Mouse (Mus musculus): ENCODE results near the gene Filip1l. TPM values are rescaled to one million over a fixed set of nuclear protein-coding genes. Genes with fewer than 3 reads are reported as not detected.
"Not testable (repeated sequence)": the region's sequence is repeated elsewhere in the genome, so short reads cannot be mapped to it uniquely, and the experiment has no call there.

Filip1l gene
- polyA plus RNA-seq, 1 experiment, result not detected

DNA sequence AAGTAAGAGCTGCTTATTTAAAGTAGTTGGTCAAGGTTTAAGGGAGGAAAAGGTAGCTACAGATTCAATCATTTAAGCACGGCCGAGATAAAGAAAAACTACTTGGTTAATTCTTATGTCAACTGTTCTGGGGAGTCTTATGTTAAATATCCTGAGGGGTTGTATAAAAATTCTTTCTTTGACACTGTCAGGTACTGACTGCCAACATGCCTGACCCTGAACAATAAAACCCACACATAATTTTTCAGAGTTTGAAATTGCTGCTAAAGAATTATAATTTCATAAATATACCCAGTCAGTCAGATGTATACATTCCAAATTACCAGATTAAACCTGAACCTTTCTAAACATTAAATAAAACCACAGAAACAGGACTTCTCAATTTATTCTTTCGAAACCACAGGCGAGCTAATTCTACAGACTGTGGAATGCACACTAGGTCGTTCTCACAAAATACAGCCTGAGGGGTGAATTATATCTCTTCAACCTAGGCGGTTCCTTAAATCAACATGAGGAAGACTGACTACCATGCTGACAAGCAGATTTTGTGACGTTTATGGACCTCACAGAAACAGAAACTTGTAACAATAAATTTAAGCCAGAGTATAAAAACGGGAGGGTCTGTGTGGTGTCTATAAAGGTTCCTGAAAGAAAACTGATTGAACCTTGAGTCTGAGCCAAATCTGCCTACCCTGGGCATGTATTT, 30.5 kb downstream of the Filip1l start:
- Histone ChIP-seq H3K4me1 (ENCODE audit: control insufficient read depth, insufficient read depth, low read length) (no peaks in the 10 kb centered on the region), H3K27ac (ENCODE audit: insufficient read depth, low read depth, low read length) (no peak overlapping the region), H3K4me3 (ENCODE audit: insufficient read depth, low read depth, low read length) (no peak overlapping the region)
- WGBS, result 74% methylated on average over 8 of the region's 8 CpGs
- TF ChIP-seq CTCF (IDR thresholded peaks at IDR 0.05; ENCODE audit: insufficient read depth, low read depth, low read length) (no peak), POLR2A (IDR thresholded peaks at IDR 0.05; ENCODE audit: insufficient read depth, low read depth, low read length) (no peak)

DNA sequence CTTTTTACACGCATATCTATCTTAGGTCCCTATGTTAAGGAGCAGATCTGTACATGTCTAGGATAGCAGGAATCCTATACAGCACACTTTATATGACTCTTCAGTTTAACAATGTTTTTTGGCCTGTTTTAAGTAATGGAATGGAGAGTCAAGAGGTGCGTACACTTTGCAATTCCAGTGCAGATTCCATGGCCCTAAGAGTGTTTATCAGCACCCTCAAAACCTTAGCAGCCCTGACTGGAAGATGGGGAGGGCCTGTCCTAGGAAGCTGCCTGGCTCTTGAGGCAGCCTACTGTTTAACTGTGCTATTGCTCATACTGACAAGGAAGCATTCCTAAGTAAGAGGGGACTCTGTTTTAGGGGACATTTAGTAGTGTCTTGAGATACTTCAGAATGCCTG, 31.4 kb downstream of the Filip1l start:
- H3K27ac ChIP-seq (ENCODE audit: insufficient read depth, low read depth, low read length), result no peak overlapping the region
- WGBS, result 96% methylated on average over 2 of the region's 2 CpGs
- H3K4me3 ChIP-seq (ENCODE audit: insufficient read depth, low read depth, low read length), result no peak overlapping the region
- no peaks in the 10 kb centered on the region for H3K4me1 ChIP-seq (ENCODE audit: control insufficient read depth, insufficient read depth, low read length)
- TF ChIP-seq CTCF (IDR thresholded peaks at IDR 0.05; ENCODE audit: insufficient read depth, low read depth, low read length), result no peak
- TF ChIP-seq POLR2A (IDR thresholded peaks at IDR 0.05; ENCODE audit: insufficient read depth, low read depth, low read length), result no peak

DNA sequence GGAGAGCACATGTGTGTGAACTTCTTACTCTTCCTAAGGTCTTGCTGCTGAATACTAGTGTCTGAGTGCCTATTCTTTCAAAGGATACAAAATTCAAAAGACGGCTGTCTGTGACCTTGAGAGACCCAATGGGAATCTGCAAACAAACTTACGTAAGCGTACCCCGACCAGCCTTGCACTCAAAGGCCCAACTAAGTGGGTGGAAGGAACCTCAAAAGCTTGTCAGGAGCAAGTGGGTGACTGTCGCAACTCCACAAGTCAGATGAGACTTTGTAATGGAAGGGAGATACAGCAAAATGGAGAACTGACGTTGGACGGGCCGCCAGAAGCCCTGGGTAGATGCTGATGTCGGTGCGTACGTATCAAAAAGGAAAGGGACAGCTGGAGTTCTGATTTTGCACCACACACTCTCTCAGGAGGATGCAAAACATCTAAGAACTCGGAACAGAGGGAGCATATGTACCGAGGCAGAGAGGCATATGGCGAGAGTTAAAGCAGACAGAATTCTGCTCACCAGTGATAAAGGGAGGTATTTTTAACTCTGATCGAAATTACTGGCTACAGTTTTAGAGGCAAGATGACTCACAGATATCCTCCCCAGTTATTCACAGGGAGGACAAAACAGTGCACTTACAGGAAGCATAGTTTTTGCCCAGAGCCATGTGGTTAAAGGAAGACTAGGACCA, 36.8 kb downstream of the Filip1l start:
- no peak for TF ChIP-seq CTCF (IDR thresholded peaks at IDR 0.05; ENCODE audit: insufficient read depth, low read depth, low read length)
- TF ChIP-seq POLR2A (IDR thresholded peaks at IDR 0.05; ENCODE audit: insufficient read depth, low read depth, low read length), result no peak
- H3K27ac ChIP-seq (ENCODE audit: insufficient read depth, low read depth, low read length), result peak overlapping the region; percentile 95
- H3K4me3 ChIP-seq (ENCODE audit: insufficient read depth, low read depth, low read length), result no peak overlapping the region
- WGBS, result 48% methylated on average over 15 of the region's 15 CpGs
- peaks cover 10% of the 10 kb centered on the region for H3K4me1 ChIP-seq (ENCODE audit: control insufficient read depth, insufficient read depth, low read length)

DNA sequence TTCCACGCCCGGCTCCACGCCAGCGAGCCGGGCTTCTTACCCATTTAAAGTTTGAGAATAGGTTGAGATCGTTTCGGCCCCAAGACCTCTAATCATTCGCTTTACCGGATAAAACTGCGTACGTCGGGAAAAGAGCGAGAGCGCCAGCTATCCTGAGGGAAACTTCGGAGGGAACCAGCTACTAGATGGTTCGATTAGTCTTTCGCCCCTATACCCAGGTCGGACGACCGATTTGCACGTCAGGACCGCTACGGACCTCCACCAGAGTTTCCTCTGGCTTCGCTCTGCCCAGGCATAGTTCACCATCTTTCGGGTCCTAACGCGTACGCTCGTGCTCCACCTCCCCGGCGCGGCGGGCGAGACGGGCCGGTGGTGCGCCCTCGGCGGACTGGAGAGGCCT, 38.3 kb downstream of the Filip1l start:
- not testable (repeated sequence) for H3K4me3 ChIP-seq (ENCODE audit: insufficient read depth, low read depth, low read length); H3K27ac ChIP-seq (ENCODE audit: insufficient read depth, low read depth, low read length)
- peaks cover 10% of the 10 kb centered on the region for H3K4me1 ChIP-seq (ENCODE audit: control insufficient read depth, insufficient read depth, low read length)
- 32% methylated on average over 27 of the region's 39 CpGs for WGBS

DNA sequence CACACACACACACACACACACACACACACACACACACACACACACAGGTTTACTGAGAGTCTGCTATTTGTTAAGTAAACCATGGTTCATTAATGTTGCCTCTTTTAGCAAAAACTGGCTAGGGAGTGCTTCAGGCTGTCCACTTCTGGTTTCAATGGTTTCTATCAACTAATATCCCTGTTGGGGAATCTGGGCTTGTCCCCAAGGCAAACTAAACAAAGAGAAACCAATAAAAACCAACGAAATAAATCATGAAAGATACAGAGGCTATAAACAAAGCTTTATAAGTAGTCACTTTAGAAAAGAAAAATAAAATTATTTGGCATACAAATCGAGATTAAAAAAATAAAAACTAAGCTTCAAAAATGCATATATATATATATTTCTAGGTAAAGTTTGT, 39.6 kb downstream of the Filip1l start:
- TF ChIP-seq POLR2A (IDR thresholded peaks at IDR 0.05; ENCODE audit: insufficient read depth, low read depth, low read length) (no peak), CTCF (IDR thresholded peaks at IDR 0.05; ENCODE audit: insufficient read depth, low read depth, low read length) (no peak)
- 77% methylated on average over 2 of the region's 2 CpGs for WGBS
- Histone ChIP-seq H3K4me3 (ENCODE audit: insufficient read depth, low read depth, low read length) (no peak overlapping the region), H3K4me1 (ENCODE audit: control insufficient read depth, insufficient read depth, low read length) (peaks cover 10% of the 10 kb centered on the region), H3K27ac (ENCODE audit: insufficient read depth, low read depth, low read length) (no peak overlapping the region)

DNA sequence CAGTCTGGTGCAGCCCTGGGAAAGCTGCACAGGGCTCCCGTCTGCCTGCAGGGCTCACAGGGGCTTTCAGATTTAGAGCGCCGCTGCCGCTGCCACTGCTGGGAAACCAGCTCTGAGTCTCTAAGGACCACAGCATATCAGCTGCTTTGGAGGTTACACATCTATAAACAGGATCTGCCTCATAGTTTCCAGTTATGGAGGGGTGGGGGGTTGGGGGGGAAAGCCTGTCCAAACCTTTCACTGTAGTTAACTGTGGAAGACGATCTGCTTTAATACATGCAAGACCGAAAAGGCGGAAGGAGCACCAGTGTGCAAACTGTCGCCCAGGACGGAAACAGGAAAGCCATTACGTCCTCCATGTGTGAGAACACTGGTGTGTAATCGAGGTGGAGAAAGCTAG, 40.3 kb downstream of the Filip1l start:
- WGBS, result 41% methylated on average over 11 of the region's 11 CpGs
- no peak overlapping the region for H3K4me3 ChIP-seq (ENCODE audit: insufficient read depth, low read depth, low read length)
- TF ChIP-seq CTCF (IDR thresholded peaks at IDR 0.05; ENCODE audit: insufficient read depth, low read depth, low read length) (no peak), POLR2A (IDR thresholded peaks at IDR 0.05; ENCODE audit: insufficient read depth, low read depth, low read length) (no peak)

DNA sequence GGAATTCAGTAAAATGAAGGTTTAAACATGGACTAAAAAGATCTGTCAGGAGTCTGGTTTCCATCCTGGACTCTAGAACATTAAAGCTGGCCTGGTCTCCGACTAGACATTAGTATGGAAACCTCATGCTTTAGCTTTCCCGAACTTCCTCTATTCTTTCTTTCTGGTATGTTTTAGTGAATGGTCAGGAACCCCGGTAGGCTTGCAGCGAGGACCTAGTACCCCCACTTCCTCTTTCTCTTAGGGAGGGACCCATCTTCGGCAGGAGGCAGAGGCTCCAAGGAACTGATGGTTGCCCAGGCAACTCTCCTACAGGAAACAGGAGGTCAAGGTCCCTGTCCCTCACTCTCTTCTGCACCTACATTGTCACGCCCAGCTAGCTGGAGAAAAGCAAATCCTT, 43.4 kb downstream of the Filip1l start:
- peaks cover 8% of the 10 kb centered on the region; the same call in 1 of the 2 replicates for H3K4me1 ChIP-seq (ENCODE audit: control insufficient read depth, insufficient read depth, low read length)
- TF ChIP-seq CTCF (IDR thresholded peaks at IDR 0.05; ENCODE audit: insufficient read depth, low read depth, low read length) (no peak), POLR2A (IDR thresholded peaks at IDR 0.05; ENCODE audit: insufficient read depth, low read depth, low read length) (no peak)
- H3K4me3 ChIP-seq (ENCODE audit: insufficient read depth, low read depth, low read length), result no peak overlapping the region
- WGBS, result 88% methylated on average over 6 of the region's 6 CpGs
- H3K27ac ChIP-seq (ENCODE audit: insufficient read depth, low read depth, low read length), result no peak overlapping the region

More for the DNA sequence above, 40.3 kb downstream of the Filip1l start:
- H3K4me1 ChIP-seq (ENCODE audit: control insufficient read depth, insufficient read depth, low read length), result peaks cover 10% of the 10 kb centered on the region
- no peak overlapping the region; the same call in 1 of the 2 replicates for H3K27ac ChIP-seq (ENCODE audit: insufficient read depth, low read depth, low read length)

DNA sequence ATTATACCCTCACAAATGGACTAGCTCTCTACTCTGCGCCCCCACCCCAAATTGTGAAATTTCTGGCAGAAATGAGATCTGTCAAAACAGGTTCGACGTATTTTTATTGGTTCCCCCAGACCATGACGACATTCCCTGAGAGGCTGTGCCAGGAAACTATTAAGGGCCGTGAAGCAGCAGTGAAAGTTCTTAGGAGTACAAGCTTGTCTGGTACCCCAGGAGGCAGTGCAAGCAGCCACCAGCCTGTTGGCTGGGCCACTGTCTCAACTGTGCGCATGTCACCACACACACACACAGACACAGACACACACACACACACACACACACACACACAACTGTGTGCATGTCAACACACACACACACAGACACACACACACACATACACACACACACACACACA, 45.0 kb downstream of the Filip1l start:
- no peak overlapping the region for H3K4me3 ChIP-seq (ENCODE audit: insufficient read depth, low read depth, low read length)
- 75% methylated on average over 6 of the region's 6 CpGs for WGBS
- peaks cover 8% of the 10 kb centered on the region; the same call in 1 of the 2 replicates for H3K4me1 ChIP-seq (ENCODE audit: control insufficient read depth, insufficient read depth, low read length)
- TF ChIP-seq POLR2A (IDR thresholded peaks at IDR 0.05; ENCODE audit: insufficient read depth, low read depth, low read length) (no peak), CTCF (IDR thresholded peaks at IDR 0.05; ENCODE audit: insufficient read depth, low read depth, low read length) (no peak)
- no peak overlapping the region for H3K27ac ChIP-seq (ENCODE audit: insufficient read depth, low read depth, low read length)

DNA sequence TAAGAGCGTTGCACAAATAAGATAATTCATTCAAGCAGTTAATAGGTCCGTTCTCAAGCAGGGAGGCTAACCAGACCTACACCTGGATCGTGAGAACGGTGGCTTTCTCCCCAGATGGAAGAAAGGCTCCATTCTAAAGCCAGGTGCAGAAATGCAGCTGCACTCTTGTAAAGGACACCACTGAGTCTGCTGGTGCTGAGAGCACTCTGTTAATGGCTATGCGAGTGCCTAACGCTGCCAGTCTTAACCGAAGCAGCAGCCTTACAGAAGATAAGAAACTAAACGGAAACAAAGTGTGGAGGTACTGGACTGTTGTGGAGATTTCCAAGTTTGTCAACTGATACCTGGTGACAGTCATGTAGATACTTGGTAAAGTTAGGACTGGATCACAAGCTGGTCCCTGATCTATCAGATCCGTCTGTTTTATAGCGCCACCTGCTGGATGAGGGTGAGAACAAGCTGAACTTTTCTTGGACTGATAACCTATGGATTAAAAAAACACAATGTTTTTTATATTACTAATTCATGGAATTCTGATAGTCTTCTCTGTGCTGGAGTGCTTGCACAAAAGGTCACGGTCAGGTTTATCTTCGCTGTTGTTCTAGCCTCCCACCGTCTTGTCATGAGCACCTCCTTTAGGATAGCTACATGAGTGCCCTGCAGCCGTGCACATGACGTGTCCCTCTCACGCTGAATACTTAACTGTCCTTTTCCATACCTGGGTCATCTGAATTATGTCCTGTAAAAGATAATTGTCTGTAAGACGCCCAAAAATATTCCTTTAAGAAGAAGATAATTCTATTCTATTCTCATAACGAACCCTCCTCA, 45.7 kb downstream of the Filip1l start:
- TF ChIP-seq CTCF (IDR thresholded peaks at IDR 0.05; ENCODE audit: insufficient read depth, low read depth, low read length), result no peak
- no peak for TF ChIP-seq POLR2A (IDR thresholded peaks at IDR 0.05; ENCODE audit: insufficient read depth, low read depth, low read length)
- H3K4me3 ChIP-seq (ENCODE audit: insufficient read depth, low read depth, low read length), result no peak overlapping the region
- H3K4me1 ChIP-seq (ENCODE audit: control insufficient read depth, insufficient read depth, low read length), result peaks cover 4% of the 10 kb centered on the region; the same call in 1 of the 2 replicates
- 48% methylated on average over 18 of the region's 18 CpGs for WGBS
- H3K27ac ChIP-seq (ENCODE audit: insufficient read depth, low read depth, low read length), result no peak overlapping the region

All from olfactory bulb, adult 2 months (tissue).